Mouse (Mus musculus): ENCODE results near the gene Mboat1. TPM values are rescaled to one million over a fixed set of nuclear protein-coding genes. Genes with fewer than 3 reads are reported as not detected.
A peak's percentile ranks its signal among the peaks of the same experiment; 100 is the strongest.

Gene Mboat1
- total RNA-seq, 2 experiments from 2014 or later = 4.4 to 5.5 TPM

DNA sequence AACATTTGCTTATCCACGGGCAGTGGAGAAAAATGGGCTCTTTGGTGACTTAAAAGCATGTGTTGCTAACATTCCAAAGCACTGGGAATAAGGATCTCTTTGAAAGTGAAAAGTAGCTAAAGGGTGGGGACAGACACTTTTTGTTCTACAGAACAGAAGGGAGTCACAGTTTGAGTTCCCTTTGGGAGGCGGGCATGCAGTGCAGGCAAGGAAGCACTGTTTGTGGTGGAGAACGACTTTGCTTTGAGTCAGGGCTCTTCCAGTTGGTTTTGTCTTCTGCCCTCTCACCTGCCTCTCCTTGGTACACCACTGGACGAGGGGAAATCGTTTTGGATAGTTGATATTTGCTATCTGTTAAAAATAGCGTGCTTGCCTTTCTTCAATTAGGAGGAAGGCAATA is 49.7 kb downstream of the Mboat1 start:
- no peak for DNase-seq

DNA sequence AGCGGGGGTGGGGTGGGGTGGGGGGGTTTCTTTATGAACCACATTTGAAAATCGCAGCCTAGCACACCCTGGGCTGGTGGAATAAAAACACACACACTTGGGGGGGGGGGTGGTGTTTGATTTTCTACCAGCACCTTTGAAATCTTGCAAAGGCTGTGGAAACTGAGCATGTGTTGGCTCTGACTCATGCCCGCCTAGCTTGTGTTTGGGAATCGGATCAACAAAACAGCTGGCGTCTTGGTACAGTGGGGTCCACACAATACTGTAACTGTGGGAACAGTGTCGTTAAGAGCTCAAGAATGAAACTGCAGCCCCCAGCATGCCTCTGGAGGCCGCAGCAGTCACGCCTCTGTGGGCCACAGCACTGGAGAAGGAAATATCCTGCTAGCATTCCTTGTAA is 50.2 kb downstream of the Mboat1 start:
- DNase-seq = no peak

DNA sequence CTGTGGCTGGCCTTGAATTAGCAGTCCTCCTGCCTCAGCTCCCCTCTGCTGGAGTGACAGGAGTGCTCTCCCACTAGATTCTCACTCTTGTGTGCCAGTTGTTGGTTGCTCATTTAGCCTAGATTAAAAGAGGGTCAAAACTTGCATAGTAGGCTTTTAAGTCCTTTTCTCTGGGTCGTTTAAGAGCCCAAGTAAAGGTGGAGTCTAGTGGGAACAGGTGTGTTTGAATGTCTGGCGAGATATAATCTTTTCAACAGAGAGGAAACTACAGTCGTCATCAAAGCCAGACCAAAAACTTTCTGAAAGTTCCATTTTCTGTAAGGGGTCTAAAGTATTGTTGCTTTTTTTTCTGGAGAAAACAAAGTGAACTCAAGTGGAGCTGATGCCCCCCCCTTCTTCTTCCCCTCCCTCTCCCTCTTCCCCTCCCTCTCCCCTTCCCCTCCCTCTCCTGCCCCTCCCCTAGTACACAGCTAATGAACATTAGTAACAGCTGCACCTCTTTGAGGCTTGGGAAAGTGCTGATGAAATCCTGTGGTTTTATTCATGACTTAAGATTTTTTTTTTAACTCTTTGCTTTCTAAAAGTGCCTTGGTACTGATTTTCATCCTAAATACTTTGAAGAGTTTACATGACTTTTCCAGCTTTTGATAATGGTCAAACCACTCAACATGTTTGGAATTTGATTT is 55.9 kb downstream of the Mboat1 start:
- no peak for DNase-seq

DNA sequence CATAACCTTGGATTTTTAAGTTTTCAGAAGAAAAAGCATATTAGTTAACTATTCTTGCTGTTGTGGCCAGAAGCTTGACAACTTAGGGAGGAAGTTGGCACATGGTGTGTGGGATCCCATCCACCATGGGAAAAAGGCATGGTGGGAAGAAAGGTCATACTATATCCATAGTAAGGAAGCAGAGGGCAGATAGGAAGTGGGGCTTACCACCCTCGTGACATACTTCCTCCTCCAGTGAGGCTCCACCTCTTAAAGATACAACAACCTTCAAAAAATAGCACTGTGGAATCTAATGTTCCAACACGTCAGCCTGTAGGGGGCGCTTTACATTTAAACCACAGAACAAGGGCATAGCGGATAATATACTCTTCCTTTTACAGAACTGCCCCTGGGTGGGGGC is 57.1 kb downstream of the Mboat1 start:
- DNase-seq = no peak

DNA sequence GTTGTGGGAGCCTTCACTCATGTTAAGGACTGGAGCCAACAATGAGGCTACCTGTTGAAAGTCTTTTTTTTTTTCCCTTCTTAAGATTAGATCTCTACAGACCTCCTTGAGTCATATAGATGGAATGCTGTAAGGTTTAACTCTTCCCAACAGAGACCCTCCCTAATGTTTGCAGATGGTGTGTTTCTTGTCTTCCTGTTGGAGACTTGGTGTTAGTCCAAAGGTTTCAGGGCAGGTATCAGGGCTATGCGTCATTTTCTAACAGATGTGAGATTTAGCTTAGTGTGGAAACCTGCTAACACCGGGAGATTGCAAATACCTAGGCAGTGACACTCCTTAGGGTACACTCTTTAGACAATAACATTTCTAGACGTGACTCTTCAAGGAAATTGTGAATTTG is 58.5 kb downstream of the Mboat1 start:
- no peak for DNase-seq

DNA sequence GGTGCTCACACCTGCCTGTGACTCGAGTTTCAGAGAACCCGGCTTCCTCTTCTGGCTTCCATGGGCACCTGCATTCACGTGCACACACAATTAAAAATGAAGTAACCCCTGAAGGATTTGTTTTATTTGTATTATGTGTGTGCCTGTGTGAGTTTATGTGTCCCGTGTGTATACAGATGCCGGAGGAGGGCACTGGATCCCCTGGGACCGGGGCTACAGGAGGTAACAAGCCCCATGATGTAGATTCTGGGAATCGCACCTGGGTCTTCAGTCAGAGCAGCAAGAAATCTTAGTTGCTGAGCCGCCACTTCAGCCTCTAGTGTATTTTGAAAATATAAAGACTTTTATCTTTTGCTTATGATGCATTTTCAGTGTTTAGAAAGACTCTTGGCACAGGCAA is 60.4 kb downstream of the Mboat1 start:
- DNase-seq = no peak

DNA sequence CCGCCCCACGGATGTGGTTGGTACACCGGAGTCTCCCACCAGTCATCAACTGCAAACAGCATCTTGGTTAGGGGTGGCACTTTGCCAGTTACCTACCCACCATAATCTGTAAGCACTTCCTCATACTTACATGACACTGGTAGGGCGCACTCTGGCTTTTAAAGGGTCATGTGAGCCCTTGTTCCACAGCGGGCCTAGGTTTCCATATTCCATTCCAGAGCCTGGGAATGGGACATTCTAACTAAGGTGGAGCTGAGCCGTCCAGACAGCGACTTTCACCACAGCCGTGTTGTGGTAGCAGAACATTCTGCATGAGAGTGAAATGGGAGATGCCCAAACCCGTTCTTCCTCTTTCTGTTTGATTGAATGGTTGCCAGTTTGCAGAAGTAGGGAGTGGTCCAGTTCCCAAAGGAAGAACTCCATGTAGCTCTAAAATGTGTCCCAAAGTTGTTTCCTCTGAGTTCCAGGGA is 61.8 kb downstream of the Mboat1 start:
- no peak for DNase-seq

DNA sequence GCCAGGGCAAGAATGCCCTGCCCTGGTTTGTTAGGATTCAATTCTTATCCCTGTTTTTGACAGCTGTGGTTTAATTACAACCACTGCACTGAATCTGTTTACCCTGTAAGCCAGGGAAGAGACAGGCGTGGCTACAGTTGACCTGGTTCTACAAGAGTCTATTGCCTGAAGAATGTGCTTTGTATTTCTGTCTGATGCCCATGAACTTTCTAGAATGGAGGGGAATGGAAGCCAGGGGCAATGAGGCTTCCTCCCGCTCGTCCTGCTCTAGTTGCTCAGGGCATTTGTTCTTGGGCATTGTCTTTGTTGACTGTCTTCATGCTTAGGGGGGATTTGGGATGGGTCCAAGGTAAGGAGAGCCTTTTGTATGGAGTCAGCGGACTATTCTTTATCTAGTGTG is 63.5 kb downstream of the Mboat1 start:
- no peak for DNase-seq

DNA sequence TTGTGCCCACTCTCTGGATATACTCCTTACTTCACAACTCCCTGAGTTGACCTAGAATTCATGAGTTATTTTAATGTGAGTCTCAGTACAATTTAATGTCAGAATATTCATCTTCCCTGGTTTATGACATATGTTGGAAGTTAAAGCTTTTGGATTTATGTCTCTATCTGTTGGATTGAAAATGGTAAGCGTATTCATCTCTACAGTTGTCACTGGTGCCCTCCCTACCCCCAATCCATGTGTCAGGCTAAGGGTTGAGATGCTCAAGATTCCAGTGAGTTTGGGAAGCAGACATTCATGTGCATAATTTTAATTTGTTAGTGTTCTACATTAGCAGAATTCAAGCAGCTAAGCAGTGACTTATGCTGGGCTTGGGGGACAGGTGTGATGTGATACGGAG is 64.4 kb downstream of the Mboat1 start:
- DNase-seq = no peak

DNA sequence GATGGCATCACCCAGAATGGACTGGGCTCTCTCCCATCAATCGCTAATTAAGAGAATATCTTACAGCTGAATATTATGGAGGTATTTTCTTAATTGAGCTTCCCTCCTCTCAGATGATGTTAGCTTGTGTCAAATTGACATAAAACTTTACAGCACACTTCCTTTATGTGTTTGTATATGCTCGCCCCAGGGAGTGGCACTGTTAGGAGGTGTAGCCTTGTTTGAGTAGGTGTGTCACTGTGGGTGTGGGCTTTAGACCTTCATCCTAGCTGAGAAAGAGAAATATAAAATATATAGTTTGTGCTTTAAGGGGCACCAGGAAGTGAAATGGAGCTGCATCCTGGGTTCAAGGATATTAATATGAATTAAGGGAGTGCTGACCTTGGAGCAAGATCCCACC is 66.7 kb downstream of the Mboat1 start:
- no peak for DNase-seq

DNA sequence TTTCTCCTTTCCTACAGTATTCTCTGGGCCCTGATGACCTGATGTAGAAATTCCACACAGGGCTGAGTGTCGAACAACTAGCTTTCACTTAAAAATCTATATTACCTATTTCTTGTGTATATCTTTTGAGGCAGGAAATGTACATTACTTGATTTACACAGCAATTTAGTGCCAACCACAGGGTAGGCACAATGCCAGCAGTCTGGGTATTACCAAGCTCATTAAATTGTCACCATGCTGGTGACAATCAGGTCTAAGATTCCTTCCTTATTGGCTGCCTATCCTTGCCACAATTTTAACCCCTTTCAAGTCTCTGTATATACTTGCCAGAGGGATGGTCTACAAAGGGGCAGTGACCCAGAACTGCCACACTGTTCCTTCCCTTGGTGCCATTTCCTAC is 71.9 kb downstream of the Mboat1 start:
- DNase-seq = no peak

DNA sequence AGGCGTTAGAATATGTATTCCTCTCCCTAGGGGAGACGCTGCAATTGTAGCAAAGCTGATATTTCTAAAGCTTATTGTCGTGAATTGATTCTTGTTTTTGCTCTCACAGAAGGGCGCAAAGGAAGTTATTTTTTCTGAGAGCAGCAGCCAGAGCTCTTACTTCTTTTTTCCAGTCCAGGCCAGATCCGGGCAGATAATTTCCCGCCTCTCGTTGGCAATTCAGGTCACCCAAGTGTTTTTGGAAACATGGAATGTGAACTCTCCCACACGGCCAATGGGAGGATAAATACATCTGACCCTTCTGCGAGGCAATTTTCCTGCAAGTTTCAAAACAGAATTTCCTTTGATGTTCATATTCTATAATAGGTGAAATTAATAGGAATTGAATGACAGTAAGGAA is 77.0 kb downstream of the Mboat1 start:
- no peak for DNase-seq

DNA sequence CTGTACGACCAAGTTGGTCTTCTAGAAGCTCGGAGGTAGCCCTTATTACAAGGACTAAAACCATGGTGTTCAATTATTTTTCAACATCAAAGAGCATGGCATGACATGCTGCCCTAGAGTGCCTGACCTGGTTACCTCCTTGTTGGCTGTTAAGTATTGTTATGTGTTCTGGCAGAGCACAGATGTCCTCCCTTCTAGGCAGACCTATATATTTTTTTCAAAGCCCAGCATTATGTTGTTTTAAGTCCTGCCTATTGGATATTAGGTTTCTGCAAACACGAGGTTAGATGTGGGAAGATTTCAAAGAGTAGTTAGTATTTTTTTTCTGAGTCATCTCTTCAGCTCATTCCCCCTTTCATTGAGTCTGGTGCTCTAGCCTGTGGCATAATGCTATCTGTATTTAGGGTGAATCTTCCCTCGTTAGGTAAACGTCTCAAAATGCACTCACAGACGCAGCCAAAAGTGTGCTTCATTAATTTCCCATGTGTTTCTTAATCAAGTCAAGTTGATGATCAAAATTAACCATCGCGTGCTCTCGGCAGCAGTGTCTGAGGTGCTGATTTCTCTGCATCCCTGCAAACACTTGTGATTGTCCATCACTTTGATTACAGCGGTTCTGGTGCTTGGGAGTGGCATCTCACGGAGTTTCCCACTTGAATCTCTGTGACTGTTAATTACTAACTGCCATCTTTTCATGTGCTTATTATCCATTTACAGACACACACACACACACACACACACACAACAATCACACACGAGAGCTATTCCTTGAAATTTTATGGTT is 81.5 kb downstream of the Mboat1 start:
- DNase-seq = no peak

DNA sequence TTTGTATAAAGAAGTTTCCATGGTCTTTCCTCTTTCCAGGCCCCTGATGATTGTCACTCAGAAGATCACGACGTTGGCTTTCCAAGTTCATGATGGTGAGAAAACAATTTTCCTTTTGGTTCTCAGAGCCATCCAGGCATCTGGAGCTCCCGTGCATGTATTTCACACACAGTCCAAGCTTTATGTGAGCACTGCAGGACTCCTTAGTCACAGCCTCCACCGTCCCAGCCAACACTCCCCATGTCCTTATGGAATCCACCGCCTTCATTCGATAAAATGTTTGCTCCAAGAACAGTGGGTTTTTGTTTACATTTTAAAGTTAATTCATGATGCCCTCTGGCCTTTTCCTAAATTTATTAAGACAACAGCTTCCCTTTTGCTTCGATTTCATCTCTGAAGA is 83.3 kb downstream of the Mboat1 start:
- DNase-seq = no peak

DNA sequence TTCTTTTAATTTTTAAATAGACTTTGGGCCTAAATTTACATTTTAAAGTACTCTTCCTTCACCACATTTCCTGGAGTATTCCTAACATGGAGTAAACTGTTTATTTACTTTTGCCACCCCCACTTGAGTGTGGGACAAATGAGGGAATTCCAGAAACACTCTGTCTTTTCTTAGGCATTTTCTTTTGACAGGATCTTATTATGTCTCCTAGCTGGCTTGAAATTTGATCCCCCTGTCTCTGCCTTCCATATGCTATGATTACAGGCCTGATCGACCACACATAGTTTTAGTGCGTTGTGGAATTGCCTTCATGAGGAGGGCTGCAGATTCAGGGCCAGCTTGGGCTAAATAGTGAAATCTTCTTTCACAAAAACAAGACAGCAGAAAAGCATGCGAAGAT is 85.0 kb downstream of the Mboat1 start:
- DNase-seq = no peak

DNA sequence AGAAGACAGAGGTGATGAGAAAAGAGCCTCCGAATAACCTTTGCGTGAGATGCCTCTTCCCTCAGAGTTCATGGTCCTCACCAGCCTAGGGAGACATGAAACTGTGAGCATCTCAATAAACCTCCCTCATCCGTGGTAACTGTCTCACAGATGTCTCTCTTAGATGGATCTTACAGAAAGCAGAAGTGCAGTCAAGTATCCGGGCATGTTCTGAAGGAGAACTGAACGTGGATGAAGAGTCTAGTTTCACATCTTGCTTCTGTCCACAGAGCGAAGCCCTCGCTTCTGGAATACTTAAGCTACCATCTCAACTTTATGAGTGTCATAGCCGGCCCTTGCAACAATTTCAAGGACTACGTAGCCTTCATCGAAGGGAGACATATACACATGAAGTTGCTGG is 87.8 kb downstream of the Mboat1 start:
- DNase-seq = no peak

DNA sequence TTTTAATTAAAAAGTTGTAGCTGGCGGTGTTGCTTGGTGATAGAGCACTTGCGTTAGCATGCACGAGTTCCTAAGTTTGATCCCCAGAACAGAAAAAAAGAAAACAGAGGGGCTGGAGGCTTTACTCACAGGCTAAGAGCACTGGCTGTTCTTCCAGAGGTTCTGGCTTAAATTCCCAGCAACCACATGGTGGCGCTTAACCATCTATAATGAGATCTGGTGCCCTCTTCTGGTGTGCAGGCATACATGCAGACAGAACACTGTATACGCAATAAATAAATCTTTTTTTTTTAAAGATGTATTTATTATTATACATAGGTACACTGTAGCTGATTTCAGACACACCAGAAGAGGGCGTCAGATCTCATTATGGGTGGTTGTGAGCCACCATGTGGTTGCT is 88.4 kb downstream of the Mboat1 start:
- DNase-seq = no peak

DNA sequence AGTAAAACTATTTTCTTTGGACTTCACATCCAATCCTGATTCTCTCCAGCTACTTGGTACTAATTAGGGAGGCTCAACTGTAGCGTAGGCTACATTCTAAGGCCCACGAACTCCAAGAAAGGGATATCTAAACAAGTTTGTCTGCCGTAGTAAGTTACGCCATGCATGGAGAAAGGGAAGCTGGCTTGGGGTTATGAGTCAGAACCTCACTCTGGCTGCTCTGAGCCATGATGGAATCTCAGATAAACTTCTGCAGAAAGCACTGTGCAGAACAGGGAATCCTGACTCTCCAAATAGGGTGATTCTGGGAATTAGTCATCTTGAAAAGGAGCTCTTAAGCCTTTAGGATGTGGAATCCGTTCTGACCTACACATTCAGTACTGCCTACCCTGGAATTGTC is 92.5 kb downstream of the Mboat1 start:
- no peak for DNase-seq

DNA sequence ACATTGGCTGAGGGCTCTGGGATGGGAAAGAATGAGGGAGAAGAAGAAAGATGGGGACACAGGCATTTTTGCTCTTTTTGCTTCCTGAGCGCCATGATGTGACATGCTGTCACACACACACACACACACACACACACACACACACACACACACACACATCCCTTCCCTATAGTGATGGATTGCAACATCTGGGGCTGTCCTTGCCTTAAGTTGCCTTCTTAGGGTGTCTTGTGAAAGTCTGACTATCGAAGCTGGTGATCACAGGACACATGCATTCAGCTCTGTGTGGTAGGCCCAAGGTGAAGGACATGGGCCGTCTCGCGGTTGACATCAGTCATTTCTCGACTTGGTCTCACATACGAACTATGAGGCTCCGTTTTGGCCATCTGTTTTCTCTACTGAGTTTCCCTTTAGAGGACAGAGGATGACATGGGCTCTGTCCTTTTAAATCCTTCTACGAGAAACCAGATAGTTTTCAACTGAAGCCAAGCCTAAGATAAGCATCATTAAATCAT is 93.4 kb downstream of the Mboat1 start:
- no peak for DNase-seq

DNA sequence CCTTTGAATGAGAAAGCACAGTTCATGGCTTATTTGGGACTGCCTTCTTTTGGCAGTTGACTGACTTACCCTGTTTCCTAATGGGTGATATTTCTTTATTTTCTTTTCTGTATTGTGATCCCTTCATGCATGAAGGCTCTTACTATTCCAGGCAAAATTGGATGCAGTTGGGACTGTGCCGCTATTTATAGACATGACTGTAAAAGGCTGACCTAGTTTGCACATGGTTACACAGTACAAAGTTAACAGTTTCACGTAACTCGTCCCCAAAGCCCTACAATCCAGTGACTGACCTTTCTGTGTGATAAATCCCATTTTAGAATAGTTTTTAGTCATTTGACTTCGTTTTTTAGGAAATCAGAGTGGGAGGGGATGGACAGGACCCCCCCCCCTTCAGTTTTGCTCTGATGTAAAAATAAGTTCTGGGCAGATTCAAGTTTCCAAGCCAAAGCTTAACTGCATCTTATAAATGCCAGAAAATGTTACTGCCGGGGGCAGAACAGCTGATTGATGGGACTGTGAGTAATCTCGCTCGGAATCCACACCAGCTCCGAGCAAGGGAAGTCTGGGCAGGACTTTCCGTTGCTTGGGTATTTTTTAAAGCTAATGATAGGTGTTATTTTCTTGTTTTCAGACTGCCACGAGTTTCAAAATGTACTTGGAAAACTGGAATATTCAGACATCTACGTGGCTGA is 98.9 kb downstream of the Mboat1 start:
- peak; percentile 40 for DNase-seq

DNA sequence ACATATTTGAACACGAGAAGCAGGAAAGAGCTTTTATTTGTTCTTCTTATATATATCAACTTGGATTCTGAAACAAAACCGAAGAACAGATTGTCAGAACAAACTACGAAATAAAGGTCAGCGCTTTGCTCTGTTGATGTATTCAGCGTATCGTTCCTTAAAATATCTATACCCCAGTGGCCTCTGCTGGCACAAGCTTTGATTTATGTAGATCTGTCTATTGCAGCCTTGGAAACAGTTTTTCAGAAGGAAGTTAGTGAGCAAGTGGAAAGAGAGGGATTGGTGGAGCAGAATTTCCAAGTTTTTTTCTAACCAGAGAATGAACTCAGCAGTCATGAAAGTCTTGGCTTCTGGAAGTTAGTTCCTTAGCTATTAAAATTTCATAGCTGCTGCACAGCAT is 103.1 kb downstream of the Mboat1 start:
- peak; percentile 47 for DNase-seq

DNA sequence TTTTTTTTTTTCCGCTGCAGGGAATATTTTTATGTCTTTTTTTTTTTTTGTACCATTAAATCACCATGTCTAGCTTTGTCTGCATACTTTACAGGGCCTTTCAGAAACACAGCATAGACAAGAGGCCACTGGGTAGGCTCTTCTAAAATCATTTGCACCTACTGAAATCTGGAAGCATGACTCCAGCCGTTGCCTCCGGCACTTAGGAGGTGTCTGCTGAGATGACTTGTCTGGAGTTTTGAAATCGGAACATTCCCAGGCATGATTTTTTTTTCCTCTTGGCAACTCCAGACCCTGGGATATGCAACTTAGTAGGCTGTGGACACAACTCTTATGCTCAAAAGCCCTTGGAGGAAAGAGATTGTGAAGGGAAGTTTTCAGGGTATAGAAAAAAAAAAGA is 109.3 kb downstream of the Mboat1 start:
- no peak for DNase-seq

DNA sequence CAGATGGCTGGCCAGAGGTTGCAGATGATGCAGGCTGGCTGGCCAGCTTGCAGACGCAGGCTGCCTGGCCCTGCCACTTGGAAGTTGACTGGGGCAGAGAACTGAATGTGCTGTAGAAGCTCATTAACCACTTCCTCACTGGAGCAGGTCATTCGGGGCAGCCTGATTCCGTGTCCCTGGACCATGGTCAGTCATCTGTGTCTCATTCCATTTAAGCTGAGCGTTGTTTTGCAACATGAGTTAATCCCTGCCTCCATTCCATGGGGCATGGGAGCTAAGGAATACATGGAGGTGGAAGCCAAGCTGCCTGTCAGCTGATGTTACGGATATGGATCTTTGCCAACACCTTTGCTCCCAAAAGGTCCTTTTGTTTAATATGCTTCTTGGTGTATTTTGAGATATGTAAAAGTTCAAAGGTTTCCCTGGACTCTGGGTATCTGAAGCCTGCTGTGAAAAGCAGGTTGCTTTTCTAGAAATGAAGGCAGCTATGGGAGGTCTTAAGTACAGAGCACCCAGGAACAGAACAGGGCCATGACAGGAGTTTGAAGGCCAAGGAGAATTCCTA is 114.1 kb downstream of the Mboat1 start:
- DNase-seq = peak; percentile 38

Data from adrenal gland, postnatal 10 days (tissue).